Mouse (Mus musculus) kidney, postnatal 0 days (tissue): ENCODE results near the gene Ppfibp2. TPM values are rescaled to one million over a fixed set of nuclear protein-coding genes. Genes with fewer than 3 reads are reported as not detected.
A peak's percentile ranks its signal among the peaks of the same experiment; 100 is the strongest.

ENCODE experiments used
- ATAC-seq: fragments of 200-750 bp; cut with Nextera tagmentation; replicated peaks from 2 replicates; pipeline ENCODE4 v1.8.0; 2017; ENCODE audit warnings: low read depth, moderate number of reproducible peaks, moderate TSS enrichment, moderate library complexity; ENCODE audit not compliant: low FRiP score
- DNase-seq: peaks from one replicate; pipeline ENCODE4 v3.0.0-alpha.2; 2016; ENCODE audit warnings: low spot score
- H3K27ac ChIP-seq: fragments of 300-500 bp; sonication (generic); 2 replicates; pipeline ENCODE4 v1.5.1; 2014; ENCODE audit warnings: mild to moderate bottlenecking
- H3K27me3 ChIP-seq: fragments of 300-500 bp; sonication (generic); 2 replicates; pipeline ENCODE4 v1.6.1; 2014; ENCODE audit warnings: low read length, mixed read lengths; ENCODE audit not compliant: insufficient read depth
- H3K36me3 ChIP-seq: fragments of 300-500 bp; sonication (generic); 2 replicates; pipeline ENCODE4 v1.6.1; 2014; ENCODE audit warnings: low read length, mixed read lengths; ENCODE audit not compliant: insufficient read depth
- H3K4me1 ChIP-seq: fragments of 300-500 bp; sonication (generic); replicated peaks from 2 replicates; pipeline ENCODE4 v1.6.1; 2014; ENCODE audit warnings: antibody characterized with exemption, low read length, mixed read lengths; ENCODE audit not compliant: insufficient read depth
- H3K4me2 ChIP-seq: fragments of 300-500 bp; sonication (generic); 2 replicates; pipeline ENCODE4 v1.6.1; 2014; ENCODE audit warnings: mild to moderate bottlenecking, low read length, moderate library complexity, mixed read lengths
- H3K4me3 ChIP-seq: fragments of 300-500 bp; sonication (generic); replicated peaks from 2 replicates; pipeline ENCODE4 v1.5.1; 2014; ENCODE audit warnings: low read depth, low read length
- H3K9ac ChIP-seq: fragments of 300-500 bp; sonication (generic); 2 replicates; pipeline ENCODE4 v1.6.1; 2014; ENCODE audit warnings: low read depth, low read length
- H3K9me3 ChIP-seq: fragments of 300-500 bp; sonication (generic); replicated peaks from 2 replicates; pipeline ENCODE4 v1.6.1; 2016; ENCODE audit warnings: low read length, inconsistent platforms, mixed read lengths
- CTCF ChIP-seq: IDR thresholded peaks from 2 replicates; pipeline ENCODE4 v1.5.1; 2016; ENCODE audit warnings: antibody characterized with exemption, low read depth, mild to moderate bottlenecking, moderate library complexity
- WGBS: fragments of 180-500 bp; shearing (Covaris S2); extraction: QIAGEN DNeasy Blood & Tissue Kit; methylation state at CpG from one replicate; pipeline ENCODE4 v1.1.7; 2014; 5-methylcytosine and 5-hydroxymethylcytosine counted together
- polyA plus RNA-seq: library from polyadenylated mRNA; unstranded; fragments of >200 nt; fragmentation: Nextera tagmentation; extraction: Ambion mirVana; gene quantifications from 2 replicates; pipeline ENCODE4 v1.2.1, GENCODE M21; 2015

Gene Ppfibp2
- polyA plus RNA-seq, 1 experiment from 2014 or later: 8.3 TPM

- Histone ChIP-seq H3K4me1 (0 out of 2 replicates have a peak, but pooled peaks cover 2% of the 10 kb centered on the region), H3K27me3 (no peaks in the 10 kb centered on the region), H3K4me2 (peak overlapping the region; percentile 88), H3K4me3 (no peak overlapping the region), H3K9me3 (no peaks in the 10 kb centered on the region), H3K36me3 (no peaks in the 10 kb centered on the region), H3K9ac (no peak overlapping the region), H3K27ac (peak overlapping the region; percentile 81; the same call in 1 of the 2 replicates)
- 37% methylated on average over 7 of the region's 7 CpGs for whole genome bisulfite sequencing
- DNase-seq: no peak
- TF ChIP-seq CTCF: no peak
- no peak for ATAC-seq
Measured at GRCm38 (mm10) chr7:107593904-107594303, 1.1 kb upstream of the Ppfibp2 start.

- DNase-seq (peak; percentile 88), ATAC-seq (peak; percentile 70)
- H3K4me3 ChIP-seq: peak overlapping the region; percentile 45
- H3K27me3 ChIP-seq: no peaks in the 10 kb centered on the region
- TF ChIP-seq CTCF: peak; percentile 69
- WGBS: 1% methylated on average over 16 of the region's 16 CpGs
- peak overlapping the region; percentile 88 for H3K4me2 ChIP-seq
- H3K4me1 ChIP-seq: 0 out of 2 replicates have a peak, but pooled peaks cover 2% of the 10 kb centered on the region
- H3K27ac ChIP-seq: peak overlapping the region; percentile 81
- H3K9me3 ChIP-seq: no peaks in the 10 kb centered on the region
- H3K9ac ChIP-seq: peak overlapping the region; percentile 47
- H3K36me3 ChIP-seq: no peaks in the 10 kb centered on the region
Measured at GRCm38 (mm10) chr7:107594325-107594856, 616 bp upstream of the Ppfibp2 start.

- H3K4me1 ChIP-seq: 0 out of 2 replicates have a peak, but pooled peaks cover 2% of the 10 kb centered on the region
- DNase-seq (no peak), ATAC-seq (no peak)
- 17% methylated on average over 13 of the region's 13 CpGs for WGBS
- TF ChIP-seq CTCF: no peak
- no peaks in the 10 kb centered on the region for H3K36me3 ChIP-seq
- H3K27ac ChIP-seq: no peak overlapping the region
- H3K9me3 ChIP-seq: no peaks in the 10 kb centered on the region
- H3K27me3 ChIP-seq: no peaks in the 10 kb centered on the region
- peak overlapping the region; percentile 45 for H3K4me3 ChIP-seq
- peak overlapping the region; percentile 47; the same call in 1 of the 2 replicates for H3K9ac ChIP-seq
- peak overlapping the region; percentile 88 for H3K4me2 ChIP-seq
Measured at GRCm38 (mm10) chr7:107595426-107595825, 419 bp downstream of the Ppfibp2 start.

- no peaks in the 10 kb centered on the region for H3K36me3 ChIP-seq
- ATAC-seq (no peak), DNase-seq (no peak)
- no peaks in the 10 kb centered on the region for H3K27me3 ChIP-seq
- no peak overlapping the region for H3K9ac ChIP-seq
- TF ChIP-seq CTCF: no peak
- H3K9me3 ChIP-seq: no peaks in the 10 kb centered on the region
- no peak overlapping the region for H3K4me3 ChIP-seq
- no peak overlapping the region for H3K4me2 ChIP-seq
- 0 out of 2 replicates have a peak, but pooled peaks cover 2% of the 10 kb centered on the region for H3K4me1 ChIP-seq
- no peak overlapping the region for H3K27ac ChIP-seq
Measured at GRCm38 (mm10) chr7:107596753-107597152, 1.7 kb downstream of the Ppfibp2 start.

GRCm38 (mm10) chr7:107597956-107598355 is 2.9 kb downstream of the Ppfibp2 start:
- no peak for ATAC-seq
- Histone ChIP-seq H3K36me3 (no peaks in the 10 kb centered on the region), H3K4me2 (no peak overlapping the region), H3K27me3 (no peaks in the 10 kb centered on the region), H3K4me1 (0 out of 2 replicates have a peak, but pooled peaks cover 2% of the 10 kb centered on the region), H3K9ac (no peak overlapping the region), H3K4me3 (no peak overlapping the region), H3K9me3 (no peaks in the 10 kb centered on the region), H3K27ac (no peak overlapping the region)
- no peak for DNase-seq
- 83% methylated on average over 3 of the region's 3 CpGs for WGBS
- TF ChIP-seq CTCF: no peak

GRCm38 (mm10) chr7:107600651-107601050 is 5.6 kb downstream of the Ppfibp2 start:
- Histone ChIP-seq H3K9me3 (no peaks in the 10 kb centered on the region), H3K27ac (no peak overlapping the region), H3K4me3 (no peak overlapping the region), H3K4me1 (no peaks in the 10 kb centered on the region), H3K27me3 (no peaks in the 10 kb centered on the region), H3K4me2 (no peak overlapping the region), H3K36me3 (no peaks in the 10 kb centered on the region), H3K9ac (no peak overlapping the region)
- no peak for TF ChIP-seq CTCF
- WGBS: 62% methylated on average over 5 of the region's 5 CpGs
- ATAC-seq (peak; percentile 50), DNase-seq (no peak)
